Mouse (Mus musculus): ENCODE measurements at regions not wholly inside any gene's neighbourhood (a gene's known extent, or its start where the extent isn't known, plus 50 kb on each side); places are given as distances from the start of the nearest gene placed in this dataset. TPM values are rescaled to one million over a fixed set of nuclear protein-coding genes. Genes with fewer than 3 reads are reported as not detected.
"Not testable (repeated sequence)": the region's sequence is repeated elsewhere in the genome, so short reads cannot be mapped to it uniquely, and the experiment has no call there.

- H3K4me3 ChIP-seq; H3K4me2 ChIP-seq; H3K4me1 ChIP-seq (replicated peaks); H3K9me3 ChIP-seq (replicated peaks); H3K27ac ChIP-seq (ENCODE audit: poor library complexity, severe bottlenecking); H3K9ac ChIP-seq; ATAC-seq (ENCODE audit: insufficient number of reproducible peaks, low FRiP score); H3K36me3 ChIP-seq; H3K27me3 ChIP-seq (replicated peaks): not testable (repeated sequence)
These were observed 64.6 kb upstream of the Adam6b start for GRCm38 (mm10) chr12:113424598-113425208.

- no peaks in the 10 kb centered on the region for H3K4me1 ChIP-seq (replicated peaks)
- no peaks in the 10 kb centered on the region for H3K27me3 ChIP-seq (replicated peaks)
- no peak for ATAC-seq (ENCODE audit: insufficient number of reproducible peaks, low FRiP score)
- no peak overlapping the region for H3K27ac ChIP-seq (ENCODE audit: poor library complexity, severe bottlenecking)
- H3K4me3 ChIP-seq: no peak overlapping the region
- WGBS: 70% methylated on average over 8 of the region's 8 CpGs
- H3K9ac ChIP-seq: no peak overlapping the region
- no peak overlapping the region for H3K4me2 ChIP-seq
- H3K9me3 ChIP-seq (replicated peaks): no peaks in the 10 kb centered on the region
- no peaks in the 10 kb centered on the region for H3K36me3 ChIP-seq
These were observed 63.9 kb upstream of the Adam6b start for GRCm38 (mm10) chr12:113425209-113426070.

GRCm38 (mm10) chr12:113426636-113427035, 62.7 kb upstream of the Adam6b start:
- WGBS: 79% methylated on average over 4 of the region's 4 CpGs
- no peaks in the 10 kb centered on the region for H3K36me3 ChIP-seq
- H3K4me1 ChIP-seq (replicated peaks): no peaks in the 10 kb centered on the region
- no peak overlapping the region for H3K9ac ChIP-seq
- no peak overlapping the region for H3K4me2 ChIP-seq
- H3K4me3 ChIP-seq: no peak overlapping the region
- no peak overlapping the region for H3K27ac ChIP-seq (ENCODE audit: poor library complexity, severe bottlenecking)
- no peak for ATAC-seq (ENCODE audit: insufficient number of reproducible peaks, low FRiP score)
- H3K27me3 ChIP-seq (replicated peaks): no peaks in the 10 kb centered on the region
- H3K9me3 ChIP-seq (replicated peaks): no peaks in the 10 kb centered on the region

- no peaks in the 10 kb centered on the region for H3K27me3 ChIP-seq (replicated peaks)
- no peak for ATAC-seq (ENCODE audit: insufficient number of reproducible peaks, low FRiP score)
- no peak overlapping the region for H3K4me3 ChIP-seq
- no peak overlapping the region for H3K9ac ChIP-seq
- H3K9me3 ChIP-seq (replicated peaks): no peaks in the 10 kb centered on the region
- H3K27ac ChIP-seq (ENCODE audit: poor library complexity, severe bottlenecking): no peak overlapping the region
- H3K4me2 ChIP-seq: no peak overlapping the region
- H3K4me1 ChIP-seq (replicated peaks): no peaks in the 10 kb centered on the region
- no peaks in the 10 kb centered on the region for H3K36me3 ChIP-seq
- WGBS: 71% methylated on average over 4 of the region's 4 CpGs
These were observed 62.0 kb upstream of the Adam6b start for GRCm38 (mm10) chr12:113427339-113427738.

- H3K4me3 ChIP-seq: no peak overlapping the region
- no peak overlapping the region for H3K9ac ChIP-seq
- no peaks in the 10 kb centered on the region for H3K27me3 ChIP-seq (replicated peaks)
- ATAC-seq (ENCODE audit: insufficient number of reproducible peaks, low FRiP score): no peak
- 76% methylated on average over 3 of the region's 3 CpGs for WGBS
- H3K36me3 ChIP-seq: no peaks in the 10 kb centered on the region
- H3K4me2 ChIP-seq: no peak overlapping the region
- H3K9me3 ChIP-seq (replicated peaks): no peaks in the 10 kb centered on the region
- no peaks in the 10 kb centered on the region for H3K4me1 ChIP-seq (replicated peaks)
- H3K27ac ChIP-seq (ENCODE audit: poor library complexity, severe bottlenecking): no peak overlapping the region
These were observed 60.9 kb upstream of the Adam6b start for GRCm38 (mm10) chr12:113428461-113428860.

- Histone ChIP-seq H3K27ac (ENCODE audit: poor library complexity, severe bottlenecking) (no peak overlapping the region), H3K36me3 (no peaks in the 10 kb centered on the region), H3K9me3 (replicated peaks) (no peaks in the 10 kb centered on the region), H3K4me3 (no peak overlapping the region), H3K4me1 (replicated peaks) (no peaks in the 10 kb centered on the region), H3K9ac (no peak overlapping the region), H3K4me2 (no peak overlapping the region), H3K27me3 (replicated peaks) (no peaks in the 10 kb centered on the region)
- ATAC-seq (ENCODE audit: insufficient number of reproducible peaks, low FRiP score): no peak
- WGBS: 68% methylated on average over 2 of the region's 2 CpGs
These were observed 60.4 kb upstream of the Adam6b start for GRCm38 (mm10) chr12:113428901-113429300.

GRCm38 (mm10) chr12:113430340-113430739, 59.0 kb upstream of the Adam6b start:
- Histone ChIP-seq H3K9me3 (replicated peaks) (no peaks in the 10 kb centered on the region), H3K27me3 (replicated peaks) (no peaks in the 10 kb centered on the region), H3K4me3 (no peak overlapping the region), H3K27ac (ENCODE audit: poor library complexity, severe bottlenecking) (no peak overlapping the region), H3K4me1 (replicated peaks) (no peaks in the 10 kb centered on the region), H3K36me3 (no peaks in the 10 kb centered on the region), H3K4me2 (no peak overlapping the region), H3K9ac (no peak overlapping the region)
- 70% methylated on average over 6 of the region's 6 CpGs for WGBS
- ATAC-seq (ENCODE audit: insufficient number of reproducible peaks, low FRiP score): no peak

Small RNAs in the stretch of these regions (microRNA-seq; reads per million reads assigned to microRNA genes)
- gene Gm22175 (not detected), gene Gm24022 (not detected), gene Gm25747 (not detected)

Measured in heart, embryonic 12.5 days (tissue).